Mouse (Mus musculus) right cerebral cortex, postnatal 25 days (tissue): Measurements from ENCODE around the gene 1810055G02Rik.

Experiments used
- DNase-seq: peaks from one replicate; pipeline ENCODE4 v3.0.0; 2022

Gene 1810055G02Rik

DNA sequence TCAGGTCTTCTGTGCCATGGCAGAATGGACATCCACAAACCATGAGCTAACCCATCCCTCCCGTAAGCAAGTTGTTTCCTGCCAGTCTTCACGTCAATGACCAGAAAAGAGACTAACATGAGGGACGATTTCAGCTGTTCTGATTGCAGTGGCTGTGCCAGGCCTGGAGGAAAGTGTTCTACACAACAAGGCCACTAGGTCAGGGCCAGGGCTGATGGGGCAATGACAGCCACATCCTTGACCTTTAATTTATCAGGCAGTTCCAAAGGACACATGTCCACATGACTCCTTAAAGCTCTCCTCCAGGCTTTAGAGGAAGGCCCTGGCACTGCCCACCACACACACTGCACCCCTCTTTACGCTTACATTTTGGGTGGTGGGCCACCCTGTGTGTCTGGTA lies 12.6 kb upstream of the 1810055G02Rik start:
- DNase-seq: no peak

DNA sequence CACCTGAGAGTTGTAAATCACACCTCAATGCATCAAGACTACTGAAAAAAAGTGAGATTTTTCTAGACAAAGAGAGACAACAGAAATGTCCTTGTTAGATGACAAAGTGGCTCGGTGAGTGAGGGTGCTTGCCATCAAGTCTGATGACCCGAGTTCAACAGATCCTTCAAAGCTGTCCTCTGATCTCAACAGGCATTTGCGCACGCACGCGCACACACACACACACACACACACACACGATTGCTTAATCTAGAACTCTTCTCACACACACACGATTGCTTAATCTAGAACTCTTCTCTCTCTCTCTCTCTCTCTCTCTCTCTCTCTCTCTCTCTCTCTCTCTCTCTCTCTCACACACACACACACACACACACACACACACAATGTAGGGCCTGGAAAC lies 12.1 kb upstream of the 1810055G02Rik start:
- DNase-seq: no peak

DNA sequence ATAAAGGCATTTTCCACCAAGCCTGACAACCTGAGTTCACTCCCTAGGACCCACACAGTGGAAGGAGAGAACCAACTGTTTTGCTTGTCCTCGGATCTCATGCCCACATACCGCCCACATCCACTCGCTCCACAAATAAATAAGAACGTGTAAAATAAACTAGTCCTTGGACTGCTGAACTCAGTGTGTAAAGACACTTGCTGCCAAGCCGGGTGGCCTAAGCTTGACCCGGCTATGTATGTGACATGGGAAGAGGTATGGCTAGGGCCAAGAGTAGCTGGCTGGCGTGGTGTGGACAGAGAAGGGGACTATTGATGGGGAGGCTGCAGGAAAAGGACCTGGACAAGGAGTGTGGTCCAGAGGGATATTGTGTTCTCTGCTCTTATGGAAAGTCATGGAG lies 10.1 kb upstream of the 1810055G02Rik start:
- DNase-seq: no peak

DNA sequence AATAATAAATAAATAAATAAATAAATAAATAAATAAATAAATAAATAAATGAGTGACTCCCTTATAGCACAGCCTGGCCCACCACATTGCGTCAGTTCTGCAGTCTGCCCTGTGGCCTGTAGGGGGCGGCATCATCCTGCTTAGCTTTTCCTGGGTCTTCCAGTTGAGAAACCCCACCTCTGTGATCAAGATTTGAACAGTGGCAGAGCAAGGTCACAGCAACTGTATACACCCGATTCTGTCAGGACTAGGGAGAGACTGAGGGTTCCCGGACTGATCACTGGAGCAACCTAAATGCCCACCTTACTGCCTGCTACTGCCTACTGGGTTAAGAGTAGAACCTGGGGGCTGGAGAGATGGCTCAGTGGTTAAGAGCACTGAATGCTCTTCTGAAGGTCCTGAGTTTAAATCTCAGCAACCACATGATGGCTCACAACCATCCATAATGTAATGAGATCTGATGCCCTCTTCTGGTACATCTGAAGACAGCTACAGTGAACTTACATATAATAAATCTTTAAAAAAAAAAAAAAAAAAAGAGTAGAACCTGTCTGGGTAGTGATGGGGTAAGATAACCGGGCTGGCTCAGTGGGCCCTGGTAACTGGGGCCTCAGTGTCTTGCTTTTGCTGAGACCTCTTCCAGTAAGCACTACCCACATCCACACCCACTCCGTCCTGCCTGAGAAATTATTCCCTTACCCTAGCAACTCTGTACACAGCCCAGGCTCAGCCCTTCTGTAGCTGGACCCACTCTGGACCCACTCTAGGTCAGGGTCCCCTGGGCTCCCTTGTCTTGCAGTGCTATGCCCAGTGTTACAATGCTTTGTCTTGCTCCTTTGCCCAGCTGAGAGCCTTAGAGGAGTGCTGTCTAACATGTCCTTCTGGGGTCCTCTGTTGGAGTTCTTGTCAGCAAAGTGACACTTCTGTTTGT lies 8.3 kb upstream of the 1810055G02Rik start:
- peak; percentile 51 for DNase-seq

DNA sequence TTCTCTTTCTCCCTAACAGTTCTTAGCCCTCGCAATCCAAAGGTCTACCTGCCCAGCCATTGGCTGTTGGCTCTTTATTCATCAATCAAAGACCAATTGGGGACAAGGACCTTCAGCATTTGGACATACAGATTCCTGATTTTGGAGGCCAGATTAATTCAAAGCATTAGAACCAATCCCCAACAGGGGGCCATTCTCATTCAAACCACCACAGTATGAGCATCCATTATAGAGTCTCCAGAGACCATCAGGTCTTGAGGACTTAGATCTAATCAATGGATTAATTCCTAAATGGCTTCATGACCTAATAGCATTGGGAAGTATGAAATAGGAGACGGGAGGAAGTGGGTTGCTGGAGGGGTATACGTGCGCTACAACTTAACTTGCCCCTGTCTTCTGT lies 5.6 kb upstream of the 1810055G02Rik start:
- no peak for DNase-seq

DNA sequence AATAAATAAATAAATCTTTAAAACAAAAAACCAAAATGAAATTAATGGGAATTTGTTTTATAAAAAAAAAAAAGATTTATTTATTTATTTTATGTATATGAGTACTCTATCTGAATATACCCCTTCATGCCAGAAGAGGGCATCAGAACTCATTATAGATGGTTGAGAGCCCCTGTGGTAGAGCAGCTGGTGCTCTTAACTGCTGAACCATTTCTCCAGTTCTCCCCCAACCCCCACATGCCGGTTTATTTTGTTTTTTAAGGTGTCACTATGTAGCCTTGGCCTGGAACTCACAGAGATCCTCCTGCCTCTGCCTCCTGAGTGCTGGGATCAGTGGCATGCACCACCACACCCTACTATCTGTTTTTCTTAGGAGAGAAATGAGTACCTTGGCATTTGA lies 1.8 kb upstream of the 1810055G02Rik start:
- DNase-seq: no peak

DNA sequence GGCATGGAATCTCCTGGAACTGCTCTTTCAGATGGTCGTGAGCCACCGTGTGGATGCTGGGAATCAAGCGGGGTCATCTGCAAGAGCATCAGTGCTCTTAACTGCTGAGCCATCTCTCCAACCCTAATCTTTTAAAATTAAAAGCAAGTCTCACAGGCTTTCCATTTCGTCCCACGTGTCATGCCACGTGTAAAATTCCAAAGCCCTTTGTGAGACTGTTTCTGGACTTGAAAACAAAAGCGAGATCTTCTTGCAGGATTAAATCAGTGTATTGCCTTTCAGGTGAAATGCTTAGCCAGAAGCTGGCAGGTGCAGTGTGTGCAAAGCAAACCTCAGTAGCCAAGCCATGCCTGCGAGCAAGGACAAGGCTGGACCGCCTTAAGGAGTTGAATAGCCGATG lies 540 bp upstream of the 1810055G02Rik start:
- DNase-seq: no peak

DNA sequence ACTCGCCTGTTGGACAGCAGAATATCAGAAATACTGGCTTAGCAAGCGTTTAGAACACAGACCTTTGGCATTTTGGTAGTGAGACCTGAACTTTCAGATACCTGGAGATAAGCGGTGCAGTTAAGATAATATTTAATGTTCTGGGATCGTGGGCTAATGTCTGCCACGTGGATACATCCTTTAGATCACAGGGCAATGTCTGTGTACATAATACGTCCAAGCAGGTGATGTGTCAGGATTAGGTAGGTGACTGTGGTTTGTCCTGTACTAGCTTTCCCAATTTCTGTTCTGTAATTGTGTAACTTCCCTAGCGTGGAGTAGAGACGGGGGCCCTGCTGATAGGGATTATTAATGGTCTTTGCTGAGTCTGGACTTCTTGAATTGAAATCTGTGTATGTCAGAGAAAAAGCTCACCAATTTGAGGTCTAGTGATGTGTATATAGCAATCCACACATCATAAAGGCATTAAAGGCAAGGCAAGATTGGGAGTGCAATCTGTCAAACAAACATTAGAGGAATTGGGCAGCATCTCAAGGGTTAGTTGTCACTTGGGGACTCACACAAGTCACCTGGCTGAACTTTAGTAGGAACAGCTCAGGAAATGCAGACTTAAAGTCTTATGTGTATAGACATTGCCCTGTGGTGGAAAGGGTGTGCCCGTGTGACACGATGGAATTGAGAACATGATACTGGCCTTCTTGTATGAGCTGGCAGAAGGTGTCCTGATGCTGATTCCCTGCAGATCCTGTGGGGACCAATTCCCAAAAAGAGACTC lies 1.1 kb downstream of the 1810055G02Rik start:
- DNase-seq: no peak

DNA sequence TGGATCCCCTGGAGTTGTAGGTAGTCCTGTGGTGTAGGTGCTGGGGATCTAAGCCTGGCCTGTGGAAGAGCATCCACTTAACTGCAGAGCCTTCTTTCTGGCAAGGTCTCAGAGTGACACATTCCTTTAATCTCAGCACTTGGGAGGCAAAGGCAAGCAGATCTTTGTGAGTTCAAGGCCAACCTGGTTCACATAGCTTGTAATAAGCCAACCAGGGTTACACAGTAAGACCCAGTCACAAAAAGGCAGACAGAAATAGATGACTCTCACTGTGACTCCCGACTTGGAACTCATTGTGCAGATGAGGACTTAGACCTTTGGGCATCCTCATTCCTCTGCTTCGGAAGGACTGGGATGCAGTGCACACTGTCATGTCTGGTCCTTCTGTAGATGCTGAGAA lies 2.3 kb downstream of the 1810055G02Rik start:
- no peak for DNase-seq

DNA sequence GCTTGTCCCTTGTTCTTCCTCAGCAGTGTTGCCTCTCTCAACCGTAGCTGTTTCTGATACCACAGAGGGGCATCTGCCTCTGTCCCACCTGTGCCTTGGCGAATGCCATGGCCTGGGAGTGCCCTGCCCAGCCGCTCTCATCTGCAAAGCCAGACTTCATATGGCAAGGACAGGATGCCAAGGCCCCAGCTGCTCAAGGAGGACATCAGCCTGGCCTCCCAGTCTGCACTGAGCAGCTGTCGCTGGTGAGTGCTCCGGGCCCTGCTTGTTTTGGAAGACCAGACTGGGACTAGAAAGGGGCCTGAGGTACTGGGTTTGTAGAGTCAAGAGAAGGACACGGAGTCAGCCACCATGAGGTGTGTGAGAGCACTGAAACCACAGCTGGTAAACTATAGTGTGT lies 6.3 kb downstream of the 1810055G02Rik start:
- no peak for DNase-seq

DNA sequence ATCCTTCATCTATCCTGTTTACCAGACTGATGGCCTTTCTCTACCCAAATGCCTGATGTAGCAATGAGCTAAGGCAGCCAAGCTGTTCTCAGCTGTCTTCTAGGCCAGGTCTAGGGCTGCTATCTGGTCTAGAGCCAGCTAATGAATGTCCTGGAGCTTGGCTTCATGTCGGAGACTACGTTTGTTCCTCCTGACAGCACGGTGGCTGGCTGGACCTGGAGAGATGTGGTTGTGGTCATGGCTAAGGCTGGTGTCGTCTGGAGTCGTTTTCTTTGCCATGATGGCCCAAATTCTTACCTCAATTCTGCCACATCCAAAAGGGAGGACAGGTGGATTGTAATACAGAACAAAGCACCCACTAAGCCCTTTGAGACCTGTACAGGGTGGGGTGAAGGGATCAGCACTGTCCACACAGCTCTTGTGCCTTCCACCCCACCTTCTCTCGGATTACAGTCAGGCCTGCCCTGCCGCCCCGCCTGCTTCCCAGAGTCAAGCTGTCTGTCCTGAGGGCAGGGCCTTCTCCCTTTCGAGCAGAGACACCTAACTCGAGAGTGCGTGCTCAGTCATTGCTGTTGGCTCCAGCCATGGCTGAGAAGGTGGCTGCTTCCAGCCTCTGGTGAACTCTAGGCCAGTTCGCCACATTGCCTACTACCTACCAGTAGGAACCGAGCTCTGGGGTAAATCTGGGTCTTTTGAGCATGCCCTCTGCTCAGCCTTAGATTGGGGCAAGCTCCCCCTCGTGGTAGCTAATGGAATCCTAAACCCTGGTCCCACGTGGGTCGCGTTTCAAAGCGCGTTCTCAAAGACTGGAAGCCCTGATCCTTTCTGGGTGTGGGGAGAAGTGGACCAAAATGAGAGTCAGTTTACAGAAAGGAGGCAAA lies 10.6 kb downstream of the 1810055G02Rik start:
- DNase-seq: peak; percentile 60

DNA sequence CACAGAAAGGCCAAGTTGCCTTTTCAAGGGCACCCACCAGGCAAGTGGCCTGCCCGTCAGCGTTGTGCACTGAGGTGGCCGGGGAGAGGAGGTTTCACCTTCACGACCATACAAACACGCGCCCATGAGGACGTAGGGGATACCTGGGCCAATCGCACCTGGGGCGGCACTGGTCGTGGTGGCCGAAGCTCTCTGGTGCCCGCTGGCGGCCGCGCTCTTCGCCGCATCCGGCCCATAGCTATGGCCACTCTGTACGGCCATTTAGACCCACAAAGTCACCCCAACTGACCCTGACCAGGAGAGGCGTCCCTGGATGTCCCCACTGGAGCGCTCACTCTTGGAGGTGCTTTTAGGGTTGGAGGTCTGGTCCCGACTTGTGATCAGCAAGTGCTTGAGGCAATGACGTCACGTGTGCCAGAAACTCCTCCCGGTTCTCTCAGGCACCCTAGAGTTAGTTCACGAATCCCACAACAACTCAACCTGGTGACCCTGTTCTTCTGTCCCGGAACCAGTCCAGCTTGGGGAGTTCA lies 11.3 kb downstream of the 1810055G02Rik start:
- peak; percentile 61 for DNase-seq

DNA sequence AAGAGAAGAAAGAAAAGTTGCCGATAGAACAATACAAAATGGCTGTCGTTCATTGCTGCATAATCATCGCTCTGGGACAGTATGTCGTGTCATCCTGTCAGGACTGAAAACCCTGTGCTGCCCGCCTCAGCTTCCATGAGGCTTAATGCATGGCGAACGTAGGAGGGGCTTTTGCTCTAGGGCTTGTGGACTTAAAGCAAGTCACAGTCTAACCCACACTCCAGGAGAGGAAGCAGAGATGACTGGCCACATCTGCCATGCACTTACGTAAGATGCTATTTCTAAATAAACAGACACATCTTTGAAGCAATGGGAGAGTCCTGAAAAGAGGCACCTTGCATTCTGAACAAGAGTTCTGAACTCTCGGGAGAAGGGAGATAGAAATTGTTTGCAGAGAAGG lies 15.1 kb downstream of the 1810055G02Rik start:
- no peak for DNase-seq

DNA sequence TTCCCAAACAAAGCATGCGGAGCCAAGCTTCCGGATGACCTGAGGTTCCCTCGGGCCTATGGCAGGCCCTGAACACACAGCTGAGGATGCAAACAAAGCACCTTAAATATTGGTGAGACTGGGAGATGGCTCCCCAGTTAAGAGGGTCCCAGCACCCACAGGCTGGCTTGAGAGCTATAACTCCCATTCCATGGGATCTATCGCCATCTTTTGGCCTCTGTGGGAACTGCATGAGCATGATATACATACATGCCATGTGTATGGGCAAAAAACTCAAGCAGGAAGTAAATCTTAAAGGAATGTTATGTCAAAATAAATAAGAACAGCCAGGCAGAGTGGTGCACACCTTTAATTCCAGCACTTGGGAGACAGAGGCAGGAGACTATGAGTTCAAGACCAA lies 15.8 kb downstream of the 1810055G02Rik start:
- DNase-seq: no peak

DNA sequence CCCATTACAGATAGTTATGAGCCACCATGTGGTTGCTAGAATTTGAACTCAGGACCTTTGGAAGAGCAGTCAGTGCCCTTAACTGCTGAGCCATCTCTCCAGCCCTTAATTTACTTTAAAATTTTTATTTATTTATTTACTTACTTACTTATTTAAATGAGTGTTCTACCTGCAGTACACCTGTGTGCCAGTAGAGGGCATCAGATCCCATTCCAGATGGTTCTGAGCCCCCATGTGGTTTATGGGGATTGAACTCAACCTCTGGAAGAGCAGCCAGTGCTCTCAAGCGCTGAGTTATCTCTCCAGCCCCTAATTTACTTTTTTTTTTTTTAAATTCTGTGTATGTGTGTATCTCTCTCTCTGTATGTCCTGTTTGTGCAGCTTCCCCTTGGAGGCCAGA lies 16.7 kb downstream of the 1810055G02Rik start:
- DNase-seq: no peak

DNA sequence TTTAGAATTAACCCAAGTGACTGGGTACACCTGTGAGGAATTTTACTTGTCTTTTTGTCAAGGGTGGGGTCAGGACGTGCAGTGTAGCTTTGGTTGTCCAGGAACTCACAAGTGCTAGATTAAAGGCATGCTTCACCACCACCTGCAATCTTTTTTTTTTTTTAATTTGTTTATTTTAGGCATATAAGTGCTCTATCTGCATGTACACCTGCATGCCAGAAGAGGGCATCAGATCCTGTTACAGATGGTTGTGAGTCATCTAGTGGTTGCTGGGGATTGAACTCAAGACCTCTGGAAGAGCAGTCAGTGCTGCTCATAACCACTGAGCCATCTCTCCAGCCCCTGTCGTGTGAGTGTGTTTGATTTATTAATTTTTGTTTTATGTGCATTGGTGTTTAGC lies 20.8 kb downstream of the 1810055G02Rik start:
- no peak for DNase-seq

DNA sequence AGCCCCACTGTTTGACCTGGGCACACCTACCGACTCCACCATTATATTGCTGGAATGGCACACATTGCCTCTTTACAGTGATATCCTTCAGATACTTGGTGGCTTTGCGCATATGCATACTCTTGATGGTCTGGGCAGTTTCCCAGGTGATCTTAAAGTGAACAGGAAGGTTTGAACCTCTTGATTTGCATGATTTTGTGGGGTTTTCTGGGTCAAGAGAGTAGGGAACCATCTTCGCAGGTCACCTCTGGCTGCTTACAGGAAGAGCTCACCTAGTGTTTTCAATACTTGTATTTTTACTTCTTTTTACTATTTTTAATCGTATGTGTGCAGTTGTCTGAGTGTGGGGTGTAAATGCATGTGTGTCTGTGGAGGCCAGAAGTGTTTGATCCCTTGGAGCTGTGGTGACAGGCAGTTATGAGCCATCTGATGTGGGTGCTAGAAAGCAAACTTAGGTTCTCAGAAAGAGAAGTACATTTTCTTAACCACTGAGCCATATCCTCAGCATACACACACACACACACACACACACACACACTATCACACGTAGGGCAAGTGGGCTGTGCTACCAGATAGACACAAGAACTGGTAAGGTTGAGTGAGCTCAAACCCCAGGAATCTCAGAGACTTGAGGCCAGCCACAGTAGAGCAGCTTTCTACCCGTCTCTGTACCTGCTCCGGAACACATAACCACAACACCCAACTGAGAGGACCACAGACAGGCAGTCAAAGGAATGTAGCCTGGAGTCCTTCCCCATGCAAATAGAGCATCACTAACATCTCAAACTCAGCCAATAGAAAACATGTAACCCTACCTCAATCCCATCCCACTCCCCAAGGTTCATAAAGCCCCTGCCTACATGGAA lies 22.9 kb downstream of the 1810055G02Rik start:
- DNase-seq: no peak

DNA sequence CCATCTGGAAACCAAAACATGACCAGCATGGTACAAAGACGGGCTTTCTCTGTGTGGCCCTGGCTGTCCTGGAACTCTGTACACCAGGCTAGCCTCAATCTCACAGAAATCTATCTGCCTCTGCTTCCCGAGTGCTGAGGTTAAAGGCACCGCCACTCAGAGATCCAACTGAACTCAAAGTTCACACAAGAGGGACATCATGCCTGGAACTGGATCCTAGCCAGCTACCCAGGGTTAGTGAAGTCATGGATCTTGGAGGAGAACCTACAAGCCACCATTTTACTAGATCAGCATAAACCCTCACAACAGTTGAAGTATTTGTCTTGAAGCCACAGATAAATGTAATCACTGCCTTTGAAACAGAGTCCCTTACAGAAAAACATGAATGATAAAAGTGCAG lies 27.9 kb downstream of the 1810055G02Rik start:
- no peak for DNase-seq

DNA sequence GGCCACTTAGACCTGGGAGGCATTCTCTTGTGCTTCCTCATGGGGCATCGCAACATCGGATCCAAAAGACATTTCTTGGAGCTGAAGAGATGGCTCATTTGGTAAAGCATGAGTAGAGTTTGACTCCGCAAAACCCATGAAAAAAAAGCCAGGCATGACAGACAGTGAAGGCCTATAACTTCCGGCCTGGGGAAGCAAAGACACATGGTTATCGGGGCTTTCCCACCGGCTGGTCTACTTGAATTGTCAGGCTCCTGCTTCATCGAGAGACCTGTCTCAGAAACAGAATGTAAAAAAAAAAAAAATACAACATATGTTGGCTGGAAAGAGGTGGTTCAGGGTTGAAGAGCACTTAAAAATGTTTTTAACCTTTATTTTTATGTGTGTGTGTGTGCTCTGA lies 31.6 kb downstream of the 1810055G02Rik start:
- no peak for DNase-seq

DNA sequence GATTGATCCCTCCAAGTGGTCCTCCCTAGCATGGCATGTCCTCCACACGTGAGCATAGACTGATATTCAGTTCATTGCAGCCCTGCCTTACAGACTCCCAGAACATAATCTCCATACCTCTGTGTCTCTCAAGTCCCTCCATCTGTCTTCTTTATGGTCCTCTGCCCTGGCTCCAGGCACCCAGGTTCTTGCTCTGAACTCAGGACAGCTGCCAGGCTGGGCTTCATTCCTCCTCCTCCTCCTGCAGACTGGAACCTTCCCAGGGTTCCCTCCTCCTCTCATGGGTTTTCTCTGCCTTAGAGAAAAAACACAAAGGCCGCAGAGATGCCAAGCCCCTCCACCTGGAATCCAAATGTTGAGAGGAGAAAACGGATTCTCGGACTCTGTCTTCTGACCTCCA lies 34.6 kb downstream of the 1810055G02Rik start:
- DNase-seq: no peak

DNA sequence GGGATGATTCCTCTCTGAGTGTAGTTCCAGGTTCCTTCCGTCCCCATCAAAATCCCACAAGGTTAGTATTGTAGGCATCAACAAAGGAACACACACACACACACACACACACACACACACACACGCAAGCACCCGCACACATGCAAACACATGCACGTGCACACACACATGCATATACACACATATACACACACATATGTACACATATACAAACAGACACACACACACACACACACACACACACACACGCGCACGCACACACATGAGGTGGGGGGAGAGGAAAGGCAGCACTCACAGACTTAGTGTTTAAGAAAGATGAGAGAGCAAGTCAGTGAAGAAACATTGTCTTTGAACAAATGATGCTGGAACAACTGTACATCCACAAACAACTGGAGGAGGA lies 35.3 kb downstream of the 1810055G02Rik start:
- DNase-seq: no peak
